Mouse (Mus musculus) bone marrow macrophage, adult 2 months (primary cell): ENCODE measurements at regions not wholly inside any gene's neighbourhood (a gene's known extent, or its start where the extent isn't known, plus 50 kb on each side); places are given as distances from the start of the nearest gene placed in this dataset.

Experiments used
- CTCF ChIP-seq: IDR thresholded peaks from 2 replicates; pipeline ENCODE4 v1.5.1; 2012; ENCODE audit warnings: low read depth, mild to moderate bottlenecking, low read length, moderate library complexity
- POLR2A ChIP-seq: IDR thresholded peaks from 2 replicates; pipeline ENCODE4 v1.6.1; 2012; ENCODE audit warnings: mild to moderate bottlenecking, low read depth, low read length, borderline replicate concordance

DNA sequence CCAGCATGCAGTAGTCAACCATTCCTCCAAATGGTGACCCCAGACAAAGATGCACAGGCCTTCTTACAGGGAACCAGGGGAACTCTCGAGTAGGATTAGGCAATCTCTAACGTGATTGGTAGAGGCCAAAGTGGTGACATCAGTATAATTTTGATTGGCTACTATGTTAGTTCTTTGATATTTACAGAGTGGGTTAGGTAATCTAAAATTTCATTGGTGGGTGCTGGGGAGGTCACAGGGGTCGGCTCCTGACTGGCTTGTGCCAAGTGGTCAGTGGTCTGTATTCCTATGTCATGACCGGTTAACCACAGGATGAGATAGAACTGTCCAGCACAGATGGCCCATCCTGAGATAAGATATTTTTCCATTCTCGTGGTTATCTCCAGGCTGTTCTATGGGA lies 74.6 kb upstream of the Foxn3 start:
- TF ChIP-seq CTCF (no peak), POLR2A (no peak)
